Mouse (Mus musculus): Measurements from ENCODE around the gene Gpatch1.
A peak's percentile ranks its signal among the peaks of the same experiment; 100 is the strongest.

DNA sequence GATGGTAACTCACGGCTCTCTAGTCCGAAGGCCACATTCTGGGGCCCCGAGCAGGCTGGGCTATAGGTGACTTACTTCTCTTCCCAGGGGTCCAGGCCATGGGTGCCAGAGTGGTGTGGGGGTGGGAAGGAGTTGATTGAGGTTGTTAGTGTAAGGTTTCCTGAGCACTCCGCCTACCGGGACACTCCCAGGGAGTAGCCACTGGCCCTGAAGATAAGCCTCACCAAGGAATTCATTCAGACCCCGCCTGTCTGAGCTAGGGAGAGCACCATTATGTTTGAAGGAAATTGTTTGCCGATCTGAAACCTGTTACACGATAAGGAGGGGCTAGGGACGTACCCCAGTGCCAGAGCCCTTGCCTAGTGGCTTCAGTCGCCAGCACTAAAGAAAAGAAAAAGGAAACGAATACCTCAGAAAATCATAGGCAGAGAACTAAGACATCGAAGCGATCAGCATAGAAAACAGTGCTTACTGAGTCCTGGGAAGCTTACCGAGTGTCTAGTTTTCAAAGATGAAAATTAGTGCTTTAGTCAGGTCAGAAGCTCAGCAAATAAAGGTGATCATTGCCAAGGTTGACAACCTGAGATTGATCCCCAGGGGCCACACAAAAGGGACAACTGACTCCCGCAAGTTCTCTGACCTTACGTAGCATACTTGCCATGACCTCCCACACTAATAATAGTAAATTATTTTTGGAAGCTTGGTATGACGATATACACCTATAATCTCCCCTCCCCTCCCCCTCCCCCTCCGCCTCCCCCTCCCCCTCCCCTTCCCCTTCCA, 29.9 kb upstream of the Gpatch1 start:
- peak; percentile 78 for TF ChIP-seq EP300 (IDR thresholded peaks at IDR 0.05; ENCODE audit: insufficient read depth, low read depth, low read length)
- TF ChIP-seq CTCF (IDR thresholded peaks at IDR 0.05; ENCODE audit: low read depth, low read length), result no peak

Data from ES-Bruce4 (cell line).